Mouse (Mus musculus) common myeloid progenitor, adult 5-6 weeks (primary cell): ENCODE data around the gene Etfb. TPM values are rescaled to one million over a fixed set of nuclear protein-coding genes. Genes with fewer than 3 reads are reported as not detected.

Experiments
- ATAC-seq: replicated peaks from 2 replicates; pipeline ENCODE4 v1.8.0; 2016; ENCODE audit warnings: low read depth, mild to moderate bottlenecking, moderate TSS enrichment, inconsistent platforms; ENCODE audit not compliant: poor library complexity, severe bottlenecking
- total RNA-seq: library from RNA; stranded (forward); fragments of 200-1000, 187-1606 nt; gene quantifications from 2 replicates; pipeline ENCODE4 v1.2.3, GENCODE M21; 2017

The Etfb gene
- total RNA-seq, 1 experiment from 2014 or later, result 496 TPM

GRCm38 (mm10) chr7:43447801-43448200 is 3.9 kb downstream of the Etfb start:
- ATAC-seq, result no peak

- ATAC-seq, result no peak
Observed at GRCm38 (mm10) chr7:43448246-43448645, 4.4 kb downstream of the Etfb start.

GRCm38 (mm10) chr7:43449811-43450210 is 5.9 kb downstream of the Etfb start:
- no peak for ATAC-seq

- ATAC-seq, result no peak
Observed at GRCm38 (mm10) chr7:43451726-43452125, 7.8 kb downstream of the Etfb start.

- peak; percentile 94 for ATAC-seq
Observed at GRCm38 (mm10) chr7:43452609-43453008, 8.7 kb downstream of the Etfb start.

GRCm38 (mm10) chr7:43453599-43454355 is 9.9 kb downstream of the Etfb start:
- ATAC-seq, result no peak

- ATAC-seq, result no peak
Observed at GRCm38 (mm10) chr7:43454371-43454770, 10.5 kb downstream of the Etfb start.

GRCm38 (mm10) chr7:43462851-43463250 is 19.0 kb downstream of the Etfb start, which contains the start of gene Vsig10l:
Gene Vsig10l, plus strand, starts transcription at chr7:43463151.
- ATAC-seq, result no peak

- ATAC-seq, result no peak
Observed at GRCm38 (mm10) chr7:43463976-43464375, 20.1 kb downstream of the Etfb start.

GRCm38 (mm10) chr7:43464864-43465343 is 21.0 kb downstream of the Etfb start:
- 0 out of 2 replicates have a peak, but pooled peaks have one; percentile 7 for ATAC-seq

GRCm38 (mm10) chr7:43465344-43466098 is 21.6 kb downstream of the Etfb start:
- peak; percentile 83 for ATAC-seq

- ATAC-seq, result peak; percentile 55
Observed at GRCm38 (mm10) chr7:43466099-43466694, 22.3 kb downstream of the Etfb start.

- ATAC-seq, result no peak
Observed at GRCm38 (mm10) chr7:43470373-43470772, 26.5 kb downstream of the Etfb start.

GRCm38 (mm10) chr7:43475706-43476105 is 31.8 kb downstream of the Etfb start:
- ATAC-seq, result peak; percentile 67

GRCm38 (mm10) chr7:43476376-43476775 is 32.5 kb downstream of the Etfb start:
- no peak for ATAC-seq

GRCm38 (mm10) chr7:43481191-43481590 is 37.3 kb downstream of the Etfb start:
- ATAC-seq, result no peak

- no peak for ATAC-seq
Observed at GRCm38 (mm10) chr7:43482090-43482716, 38.3 kb downstream of the Etfb start.

- ATAC-seq, result peak; percentile 52; the same call in 1 of the 2 replicates
Observed at GRCm38 (mm10) chr7:43483236-43483635, 39.4 kb downstream of the Etfb start.

- no peak for ATAC-seq
Observed at GRCm38 (mm10) chr7:43488646-43489045, 44.8 kb downstream of the Etfb start.

- no peak for ATAC-seq
Observed at GRCm38 (mm10) chr7:43489631-43490125, 45.8 kb downstream of the Etfb start, which contains the start of gene Iglon5. Gene Iglon5, minus strand, starts transcription at chr7:43490075.
